Mouse (Mus musculus) monocyte, adult 5-6 weeks (primary cell): Measurements from ENCODE around the gene Btbd10. TPM values are rescaled to one million over a fixed set of nuclear protein-coding genes. Genes with fewer than 3 reads are reported as not detected.

Source experiments
- ATAC-seq: fragments of 153-309, 156-312 bp; replicated peaks from 2 replicates; pipeline ENCODE4 v1.8.0; 2017; ENCODE audit warnings: mild to moderate bottlenecking; ENCODE audit not compliant: low TSS enrichment, insufficient number of reproducible peaks, severe bottlenecking, poor library complexity, low FRiP score
- total RNA-seq: library from RNA; stranded (forward); fragments of 200-1000, 200-491, 200-594 nt; gene quantifications from 3 replicates; pipeline ENCODE4 v1.2.3, GENCODE M21; 2017

Gene Btbd10
- total RNA-seq, 1 experiment from 2014 or later: 35.9 TPM

DNA sequence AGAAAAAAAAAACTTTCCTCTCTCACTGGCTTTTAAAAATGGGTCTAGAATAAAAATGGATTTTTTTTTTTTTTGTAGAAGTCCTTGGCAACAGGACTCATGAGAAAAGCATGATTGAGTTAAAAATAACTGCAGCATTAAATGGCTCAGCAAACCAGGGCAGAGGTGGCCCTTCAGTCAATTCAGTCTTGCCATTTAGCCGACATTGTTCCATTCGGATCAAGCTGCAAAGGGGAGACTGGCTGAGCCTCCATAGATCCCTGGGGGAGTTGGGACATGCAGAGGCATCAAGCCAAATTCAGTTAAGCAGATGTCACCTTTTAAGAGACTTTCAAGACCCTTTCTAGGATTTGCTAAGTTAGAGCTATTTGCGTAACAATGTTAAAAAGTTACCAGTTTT, 59.1 kb downstream of the Btbd10 start:
- no peak for ATAC-seq

DNA sequence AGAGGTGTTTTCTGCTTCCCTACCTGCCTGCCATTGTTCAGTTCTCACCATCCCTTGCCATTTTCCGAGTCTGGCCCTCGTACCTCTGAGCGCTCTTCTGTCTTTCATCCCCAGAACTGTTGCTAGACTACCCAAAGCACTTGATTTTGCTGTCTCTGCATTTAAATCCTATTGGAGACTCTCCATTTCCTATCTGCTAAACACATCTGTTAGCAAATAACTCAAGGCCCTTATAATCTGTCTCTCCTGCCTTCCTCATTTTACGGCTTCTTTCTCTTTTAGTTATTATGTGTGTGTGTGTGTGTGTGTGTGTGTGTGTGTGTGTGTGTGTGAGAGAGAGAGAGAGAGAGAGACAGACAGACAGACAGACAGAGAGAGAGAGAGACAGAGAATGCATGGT, 71.4 kb downstream of the Btbd10 start:
- ATAC-seq: no peak

DNA sequence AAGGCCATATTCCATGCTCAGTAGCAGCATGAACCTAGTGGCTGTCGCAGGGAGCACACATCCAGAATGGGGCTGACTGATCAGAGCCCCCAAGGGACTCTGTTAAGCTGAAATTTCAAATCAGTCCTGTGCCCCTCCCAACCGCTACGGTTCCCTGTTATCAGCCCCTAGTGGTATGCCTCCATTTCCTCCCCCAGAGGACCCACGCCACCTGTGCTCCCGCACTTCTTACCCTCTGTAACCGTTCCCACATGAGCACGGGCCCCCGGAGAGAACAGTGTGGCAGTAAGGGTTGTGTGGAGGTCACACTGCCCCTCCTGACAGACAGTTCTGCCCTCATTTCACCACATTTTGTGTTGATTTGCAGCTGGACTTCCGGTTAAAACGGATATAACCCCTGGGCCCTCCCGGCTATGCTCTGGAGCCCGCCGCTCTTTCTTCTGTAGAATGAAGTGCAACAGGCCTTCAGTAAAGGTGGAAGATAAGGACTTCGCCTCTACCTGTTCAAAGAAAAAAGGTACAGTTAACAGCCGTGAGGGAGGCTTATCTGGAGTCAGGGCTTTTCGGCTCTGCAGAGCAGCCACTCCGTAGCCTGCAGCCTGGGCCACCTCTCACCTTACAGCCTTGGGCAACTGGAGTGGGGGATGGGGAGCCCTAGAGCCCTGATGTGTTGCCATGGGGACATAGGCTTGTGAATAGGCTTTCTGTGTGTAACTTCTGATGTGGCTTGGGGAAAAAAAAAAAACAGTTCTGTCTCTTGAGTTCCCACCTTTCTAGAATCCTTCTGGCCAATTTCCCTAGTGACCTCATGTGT, 73.9 kb downstream of the Btbd10 start:
- ATAC-seq: 0 out of 2 replicates have a peak, but pooled peaks have one; percentile 27

DNA sequence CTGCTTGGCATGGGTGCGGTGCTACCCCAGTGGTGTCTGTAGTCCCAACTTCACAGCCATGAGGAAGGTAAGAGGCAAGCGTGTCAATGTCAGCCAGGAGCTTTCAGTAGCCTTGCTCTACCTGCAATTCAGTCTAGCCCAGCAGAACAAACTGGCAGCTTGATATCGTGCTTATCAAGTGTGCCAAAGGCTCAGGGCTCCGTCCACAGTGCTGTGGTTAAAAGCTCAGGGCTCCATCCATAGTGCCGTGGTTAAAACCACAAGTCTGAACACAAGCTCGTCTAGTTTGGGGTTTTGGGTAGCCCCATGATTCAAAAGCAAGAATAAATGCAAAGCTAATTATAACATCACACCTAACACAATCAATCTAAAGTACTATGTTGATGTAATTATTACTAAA, 74.6 kb downstream of the Btbd10 start:
- ATAC-seq: no peak

DNA sequence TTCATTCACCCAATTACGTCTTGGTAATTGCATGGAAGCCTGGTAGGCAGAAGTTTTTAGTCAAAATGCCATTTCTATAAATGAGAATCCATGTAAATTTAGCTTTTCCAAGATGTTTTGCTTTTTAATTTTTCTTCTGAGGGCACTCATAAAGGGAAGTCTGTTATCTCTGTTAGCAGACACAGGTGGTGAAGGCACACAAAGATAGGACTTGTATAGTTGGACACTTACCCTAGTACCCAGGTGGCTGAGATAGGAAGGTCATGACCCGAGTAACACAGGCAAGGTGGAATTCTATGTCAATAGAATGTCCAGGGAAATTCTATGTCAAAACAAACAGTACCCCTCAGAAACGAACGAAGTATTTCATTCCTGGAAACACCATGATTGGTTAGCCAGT, 77.0 kb downstream of the Btbd10 start:
- ATAC-seq: no peak

DNA sequence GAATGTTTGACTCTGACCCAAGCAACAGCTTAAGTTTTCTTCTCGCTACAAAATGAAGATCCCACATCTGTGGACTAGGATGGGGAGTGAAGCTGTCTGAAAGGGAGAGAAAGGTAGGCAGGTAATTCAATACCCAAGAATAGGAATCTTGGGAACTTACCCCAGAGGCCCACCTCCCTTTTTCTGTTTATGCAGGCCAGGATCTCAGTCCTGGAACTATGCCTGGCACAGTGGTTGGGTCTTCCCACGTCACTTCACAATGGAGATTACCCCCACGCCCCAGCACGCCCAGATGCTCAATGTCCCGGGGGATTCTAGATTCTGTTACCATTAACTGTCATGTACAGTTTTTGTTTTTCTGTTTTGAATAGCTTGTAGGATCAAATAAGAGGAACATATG, 77.5 kb downstream of the Btbd10 start:
- ATAC-seq: no peak

DNA sequence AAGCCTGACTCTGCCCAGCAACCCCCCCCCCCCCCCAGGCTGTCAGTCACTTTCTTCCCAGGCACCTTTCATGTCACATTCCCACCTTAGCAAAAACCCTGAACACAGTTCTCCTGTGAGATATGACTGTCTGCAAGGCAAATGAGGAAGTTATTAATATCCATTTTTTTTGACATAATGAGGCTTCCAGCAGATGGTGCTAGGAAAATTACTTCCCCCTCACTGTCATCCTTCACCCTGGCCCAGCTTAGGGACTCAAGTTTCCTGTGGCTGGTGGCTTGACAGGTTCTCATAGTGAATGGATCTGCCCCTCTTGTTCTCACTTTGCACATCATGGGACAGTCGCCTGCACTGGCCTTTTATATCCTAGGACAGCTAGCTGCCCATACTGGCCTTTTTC, 80.0 kb downstream of the Btbd10 start:
- ATAC-seq: no peak

DNA sequence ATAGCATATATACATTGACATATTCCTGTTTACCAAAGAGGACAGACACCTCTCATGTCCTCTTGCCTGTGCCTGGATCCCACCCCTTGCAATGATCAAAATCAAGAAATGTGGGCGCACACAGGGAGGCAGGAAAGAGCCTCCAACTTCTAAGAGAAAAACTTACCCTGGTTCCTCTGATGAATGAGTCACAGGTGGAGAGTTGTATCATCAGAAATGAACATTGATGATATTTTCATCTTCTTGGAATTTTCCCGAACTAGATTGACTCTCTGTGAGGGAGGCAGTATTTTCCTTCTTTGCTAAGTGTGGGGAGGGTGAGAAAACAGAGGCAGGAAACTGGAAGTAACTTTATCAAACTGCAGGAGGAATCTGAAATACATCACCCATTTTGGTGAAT, 83.8 kb downstream of the Btbd10 start:
- ATAC-seq: no peak

DNA sequence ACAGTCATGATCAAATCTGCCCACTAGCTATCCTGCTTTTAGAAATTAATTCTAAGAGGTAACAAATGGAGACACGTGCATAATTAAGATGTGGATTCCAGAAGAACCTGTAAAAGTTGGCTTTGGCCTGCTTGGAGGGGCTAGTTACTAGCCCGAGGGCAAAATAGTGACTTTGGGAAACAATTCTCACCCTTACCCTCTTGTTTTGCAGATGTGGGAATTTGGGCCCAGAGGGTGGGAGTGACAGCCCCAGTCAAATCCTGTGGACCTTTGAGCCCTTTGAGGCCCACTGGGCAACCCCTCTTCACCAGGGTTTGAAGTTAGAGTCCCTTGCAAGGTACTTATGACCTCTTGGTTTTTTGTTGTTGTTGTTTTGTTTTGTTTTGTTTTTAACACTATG, 89.9 kb downstream of the Btbd10 start:
- no peak for ATAC-seq

DNA sequence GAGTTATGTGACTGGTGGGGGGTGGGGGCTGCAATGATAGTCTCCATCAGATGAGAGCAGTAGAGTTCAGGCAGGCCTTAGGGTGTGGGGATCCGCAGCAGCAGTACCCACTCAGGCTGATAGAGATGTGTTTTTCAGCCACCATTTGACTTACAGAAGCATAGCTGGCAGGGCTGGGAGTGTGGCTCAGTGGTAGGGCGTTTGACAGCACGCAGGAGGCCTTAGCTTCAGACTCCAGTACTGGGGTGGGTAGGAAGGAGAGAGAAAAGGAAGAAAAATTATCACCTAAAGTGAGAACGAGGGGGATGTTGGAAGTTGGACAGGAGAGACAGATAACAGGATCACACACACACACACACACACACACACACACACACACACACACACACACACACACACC, 90.7 kb downstream of the Btbd10 start:
- no peak for ATAC-seq

DNA sequence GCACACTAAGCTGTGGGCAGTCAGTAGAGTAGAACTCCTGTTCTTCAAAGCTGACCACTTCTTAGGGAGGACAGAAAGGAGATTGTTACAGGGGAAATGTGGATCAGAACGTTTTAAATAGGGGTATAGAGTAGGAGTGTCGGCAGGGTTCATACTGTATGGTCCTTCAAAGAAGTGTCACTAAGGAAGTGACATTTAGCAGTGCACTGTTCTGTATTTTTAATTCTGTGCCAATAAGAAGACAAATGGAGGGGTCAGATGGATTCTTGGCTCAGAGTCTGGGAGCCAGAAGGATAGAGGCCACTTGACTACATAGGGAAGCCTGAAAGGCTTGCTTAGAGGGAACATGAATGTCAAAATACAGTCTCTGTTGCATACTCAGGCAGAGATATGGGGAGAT, 91.9 kb downstream of the Btbd10 start:
- ATAC-seq: no peak

DNA sequence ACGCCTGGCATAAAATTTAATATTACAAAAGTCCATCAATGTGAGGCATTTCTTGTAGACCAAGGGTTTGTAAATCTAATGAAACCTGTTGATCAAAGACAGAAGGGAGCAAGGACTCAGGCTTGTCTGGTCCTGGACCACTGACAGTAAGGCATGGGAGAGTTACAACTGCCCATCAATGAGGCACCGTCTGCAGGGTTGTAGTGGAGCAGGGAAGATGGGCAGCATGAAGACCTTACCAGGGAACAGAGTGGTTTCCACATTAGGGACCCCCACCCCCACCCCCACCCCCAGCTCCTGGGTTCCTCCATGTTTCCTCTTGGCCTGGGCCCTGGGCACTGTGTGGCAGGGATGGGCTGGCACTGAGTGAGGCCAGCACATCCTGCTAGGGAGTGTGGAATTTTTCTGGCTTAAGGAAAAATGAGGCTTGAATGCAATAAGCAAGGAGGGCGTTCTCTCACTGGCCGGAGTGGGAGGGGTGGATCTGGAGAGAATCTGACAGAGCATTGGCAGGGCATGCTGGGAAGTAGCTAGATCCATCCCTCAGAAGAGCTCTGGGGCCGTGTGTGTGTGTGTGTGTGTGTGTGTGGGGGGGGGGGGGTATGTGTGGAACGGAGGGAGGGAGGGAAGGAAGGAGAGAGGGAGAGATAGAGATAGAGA, 96.7 kb downstream of the Btbd10 start:
- no peak for ATAC-seq

DNA sequence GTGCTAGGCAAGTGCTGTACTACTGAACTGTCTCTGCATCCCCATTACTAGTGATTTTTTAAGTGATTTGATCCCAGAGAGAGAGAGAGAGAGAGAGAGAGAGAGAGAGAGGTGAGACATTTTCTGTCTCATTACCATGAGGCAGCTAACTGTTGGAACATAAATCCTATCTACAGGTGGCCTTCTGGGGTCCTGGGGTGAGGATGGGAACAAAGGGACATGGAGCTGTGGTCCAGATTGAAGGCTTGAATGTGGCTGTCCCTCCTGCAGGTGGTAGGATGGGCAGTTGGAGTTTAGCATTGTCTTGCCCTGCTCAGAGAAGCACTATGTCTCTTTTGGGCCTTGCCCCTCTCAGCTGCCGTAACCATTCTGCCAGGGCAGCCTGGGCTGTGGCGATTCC, 98.2 kb downstream of the Btbd10 start:
- no peak for ATAC-seq

DNA sequence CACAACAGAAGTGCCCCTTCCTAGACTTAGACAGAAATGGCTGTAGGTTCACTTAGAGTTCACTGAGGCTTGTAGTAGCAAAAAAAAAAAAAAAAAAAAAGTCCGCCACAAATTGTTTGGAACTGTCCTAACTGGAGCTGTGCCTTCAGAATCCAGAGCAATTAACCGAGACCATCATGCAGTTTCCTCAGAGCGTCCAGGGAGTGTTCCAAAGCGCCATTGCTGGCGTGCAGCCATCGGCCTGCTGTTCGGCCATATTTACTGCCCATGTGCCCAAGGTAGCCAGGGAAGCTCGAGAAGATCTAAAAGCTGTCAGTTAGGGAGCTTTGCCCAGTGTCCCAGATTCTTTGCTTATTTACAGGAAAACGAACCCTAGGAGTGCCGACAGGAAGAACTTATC, 98.6 kb downstream of the Btbd10 start:
- ATAC-seq: no peak

DNA sequence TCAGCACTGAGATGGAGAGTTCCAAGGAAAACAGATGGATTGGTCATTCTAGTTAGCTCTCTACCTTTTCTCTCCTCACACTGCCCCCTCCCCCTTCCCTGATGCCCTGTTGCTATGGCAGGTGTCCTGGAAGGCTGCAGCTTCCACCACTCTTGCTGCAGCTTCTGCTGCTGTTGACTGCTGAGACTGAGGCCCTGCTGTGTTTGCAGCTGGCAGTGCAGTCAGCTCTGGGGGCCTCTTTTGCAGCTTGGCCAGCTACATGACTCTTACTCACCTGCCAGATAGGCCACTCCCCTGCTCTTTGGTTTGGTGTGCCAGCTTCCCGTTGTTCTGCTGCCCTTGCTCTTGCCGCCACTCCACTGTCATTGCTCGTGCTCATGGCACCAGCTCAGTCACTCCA, 99.3 kb downstream of the Btbd10 start:
- no peak for ATAC-seq

DNA sequence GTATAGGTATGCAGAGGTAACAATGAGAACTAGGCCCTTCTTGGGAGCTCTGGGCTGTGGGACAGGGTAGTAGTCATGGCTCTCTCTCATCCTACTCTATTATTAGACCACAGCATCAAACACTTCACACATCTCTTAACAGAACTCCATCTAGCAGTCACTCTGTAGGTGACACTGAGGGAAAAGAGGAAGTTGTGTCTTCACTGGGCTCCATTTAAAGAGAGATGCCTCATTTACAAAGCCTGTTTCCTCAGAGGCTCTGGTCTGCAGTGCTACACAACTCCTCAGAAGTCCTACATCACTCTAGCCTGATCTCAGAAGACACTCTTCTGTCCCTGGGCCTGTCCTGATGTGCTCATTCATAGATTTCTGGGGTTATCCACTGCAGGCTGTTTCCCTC, 100.1 kb downstream of the Btbd10 start:
- ATAC-seq: no peak

DNA sequence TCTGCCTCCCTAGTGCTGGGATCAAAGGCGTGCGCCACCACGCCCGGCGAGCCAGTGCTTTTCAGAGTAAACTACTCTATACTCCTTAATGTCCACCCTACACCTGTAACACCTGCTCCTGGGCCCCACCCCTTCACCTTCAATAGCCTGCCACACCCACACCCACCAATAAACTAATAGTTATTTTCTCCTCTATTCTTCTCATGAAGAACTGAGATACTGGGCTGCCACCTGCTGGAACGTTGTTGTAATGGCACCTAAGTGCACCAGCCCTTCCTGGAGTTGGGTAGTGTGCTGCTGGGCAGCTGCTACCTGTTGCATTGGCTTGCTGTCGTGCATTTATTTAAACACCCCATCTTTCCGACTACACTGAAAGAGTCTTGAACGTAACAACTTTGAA, 100.9 kb downstream of the Btbd10 start:
- ATAC-seq: no peak; the same call in 1 of the 2 replicates
